Mouse (Mus musculus): ENCODE measurements around the gene Tmem235.

DNA sequence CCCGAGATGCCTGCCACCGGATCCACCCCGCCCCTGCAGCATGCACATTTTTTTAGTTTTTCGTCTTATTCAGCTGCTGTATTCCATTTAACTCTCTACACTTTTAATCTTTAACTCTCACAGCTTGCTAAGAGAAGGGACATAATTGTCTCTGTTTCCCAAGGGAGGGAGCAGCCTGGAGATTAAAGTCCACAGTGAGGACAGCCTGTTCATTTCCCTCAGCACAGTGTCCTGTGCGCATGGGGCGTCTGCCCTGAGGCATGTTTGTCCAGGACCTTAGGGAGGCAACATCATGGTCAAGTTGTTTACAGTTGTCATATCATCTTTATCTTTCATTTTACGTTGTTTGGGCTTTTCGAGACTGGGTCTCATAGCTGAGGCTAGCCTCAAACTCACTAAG, 26.5 kb upstream of the Tmem235 start:
- TF ChIP-seq POLR2A (IDR thresholded peaks at IDR 0.05; ENCODE audit: insufficient read depth, low read length) (no peak), CTCF (IDR thresholded peaks at IDR 0.05; ENCODE audit: low read depth, low read length) (no peak), EP300 (IDR thresholded peaks at IDR 0.05; ENCODE audit: insufficient read depth, low read depth, low read length) (no peak)

Data from ES-Bruce4 (cell line).